Mouse (Mus musculus) thymus, postnatal 10 days (tissue): ENCODE data around the gene Rnls.
A peak's percentile ranks its signal among the peaks of the same experiment; 100 is the strongest.
"Not testable (repeated sequence)": the region's sequence is repeated elsewhere in the genome, so short reads cannot be mapped to it uniquely, and the experiment has no call there.

ENCODE experiments used
- DNase-seq, 2 experiments: peaks; one replicate each; pipeline ENCODE4 v3.0.0; 2021; ENCODE audit warnings: low spot score in 2 of 2

Rnls gene

GRCm38 (mm10) chr19:33391651-33392382 is at the start of gene Rnls:
Gene Rnls, minus strand, starts transcription at chr19:33392295.
- peak; percentile 36 to 49 for DNase-seq

- no peak for DNase-seq
Observed at GRCm38 (mm10) chr19:33429457-33429856, 37.4 kb upstream of the Rnls start.

- not testable (repeated sequence) for DNase-seq
Observed at GRCm38 (mm10) chr19:33419368-33419767, 27.3 kb upstream of the Rnls start.

GRCm38 (mm10) chr19:33380825-33381224 is 11.3 kb downstream of the Rnls start:
- DNase-seq, result no peak

- DNase-seq, result peak in 1 of 2 experiments; percentile 17
Observed at GRCm38 (mm10) chr19:33380386-33380785, 11.7 kb downstream of the Rnls start.

- DNase-seq, result no peak
Observed at GRCm38 (mm10) chr19:33368808-33369207, 23.3 kb downstream of the Rnls start.

- peak; percentile 40 to 80 for DNase-seq
Observed at GRCm38 (mm10) chr19:33366661-33367060, 25.4 kb downstream of the Rnls start.

GRCm38 (mm10) chr19:33357019-33357418 is 35.1 kb downstream of the Rnls start:
- DNase-seq, result no peak

GRCm38 (mm10) chr19:33340119-33340518 is 52.0 kb downstream of the Rnls start:
- no peak for DNase-seq

- DNase-seq, result no peak
Observed at GRCm38 (mm10) chr19:33326706-33327641, 65.1 kb downstream of the Rnls start.

- DNase-seq, result no peak
Observed at GRCm38 (mm10) chr19:33318785-33319184, 73.3 kb downstream of the Rnls start.

GRCm38 (mm10) chr19:33317130-33317529 is 75.0 kb downstream of the Rnls start:
- DNase-seq, result no peak

GRCm38 (mm10) chr19:33299726-33300292 is 92.3 kb downstream of the Rnls start:
- DNase-seq, result no peak

GRCm38 (mm10) chr19:33296338-33296737 is 95.8 kb downstream of the Rnls start:
- no peak for DNase-seq

- DNase-seq, result no peak
Observed at GRCm38 (mm10) chr19:33282985-33283384, 109.1 kb downstream of the Rnls start.

GRCm38 (mm10) chr19:33276421-33276820 is 115.7 kb downstream of the Rnls start:
- no peak for DNase-seq

- no peak for DNase-seq
Observed at GRCm38 (mm10) chr19:33273676-33274075, 118.4 kb downstream of the Rnls start.

- no peak for DNase-seq
Observed at GRCm38 (mm10) chr19:33271571-33271970, 120.5 kb downstream of the Rnls start.

GRCm38 (mm10) chr19:33270231-33270630 is 121.9 kb downstream of the Rnls start:
- DNase-seq, result no peak

- peak; percentile 11 to 66 for DNase-seq
Observed at GRCm38 (mm10) chr19:33268044-33268443, 124.1 kb downstream of the Rnls start.

GRCm38 (mm10) chr19:33265245-33265644 is 126.8 kb downstream of the Rnls start:
- no peak for DNase-seq
